Mouse (Mus musculus): ENCODE data around the gene Nupl1. TPM values are rescaled to one million over a fixed set of nuclear protein-coding genes. Genes with fewer than 3 reads are reported as not detected.

The Nupl1 gene
- polyA plus RNA-seq, 1 experiment from 2014 or later: not detected

DNA sequence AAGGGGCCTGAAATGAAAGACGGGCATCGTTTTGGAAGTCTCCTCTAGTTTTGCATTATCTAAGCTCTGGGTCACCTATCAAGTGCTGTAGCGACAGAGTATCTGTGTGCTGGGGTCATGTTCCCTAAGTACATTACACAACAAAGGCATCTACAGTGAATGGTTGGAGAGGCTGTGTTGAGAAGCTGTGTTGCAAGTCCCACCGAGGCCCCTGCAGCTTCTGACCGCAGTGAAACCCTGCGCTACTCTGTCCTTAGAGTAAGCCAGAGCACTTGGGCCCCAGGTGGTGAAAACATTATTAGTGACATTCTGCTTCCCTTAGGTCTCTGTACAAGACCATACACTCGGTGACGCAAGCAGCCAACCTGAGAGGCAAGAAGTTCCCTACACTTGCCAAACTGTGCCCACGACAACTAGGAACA, 74.8 kb downstream of the Nupl1 start:
- peaks cover 20% of the 10 kb centered on the region for H3K4me1 ChIP-seq
- H3K27me3 ChIP-seq (ENCODE audit: low read depth, poor library complexity, severe bottlenecking): peaks cover 72% of the 10 kb centered on the region
- WGBS: 33% methylated on average over 9 of the region's 9 CpGs
- H3K9me3 ChIP-seq (replicated peaks): no peaks in the 10 kb centered on the region
- DNase-seq (ENCODE audit: low spot score): peak; percentile 52
- no peak overlapping the region for H3K27ac ChIP-seq
- peak overlapping the region; percentile 78 for H3K4me3 ChIP-seq
- no peaks in the 10 kb centered on the region for H3K36me3 ChIP-seq

GRCm38 (mm10) chr14:60172286-60173055, 78.8 kb downstream of the Nupl1 start:
- Histone ChIP-seq H3K4me1 (peaks cover 16% of the 10 kb centered on the region), H3K27ac (no peak overlapping the region), H3K27me3 (ENCODE audit: low read depth, poor library complexity, severe bottlenecking) (peaks cover 38% of the 10 kb centered on the region), H3K4me3 (no peak overlapping the region), H3K9me3 (replicated peaks) (no peaks in the 10 kb centered on the region), H3K36me3 (no peaks in the 10 kb centered on the region)
- WGBS: 75% methylated on average over 12 of the region's 12 CpGs
- no peak for DNase-seq (ENCODE audit: low spot score)

DNA sequence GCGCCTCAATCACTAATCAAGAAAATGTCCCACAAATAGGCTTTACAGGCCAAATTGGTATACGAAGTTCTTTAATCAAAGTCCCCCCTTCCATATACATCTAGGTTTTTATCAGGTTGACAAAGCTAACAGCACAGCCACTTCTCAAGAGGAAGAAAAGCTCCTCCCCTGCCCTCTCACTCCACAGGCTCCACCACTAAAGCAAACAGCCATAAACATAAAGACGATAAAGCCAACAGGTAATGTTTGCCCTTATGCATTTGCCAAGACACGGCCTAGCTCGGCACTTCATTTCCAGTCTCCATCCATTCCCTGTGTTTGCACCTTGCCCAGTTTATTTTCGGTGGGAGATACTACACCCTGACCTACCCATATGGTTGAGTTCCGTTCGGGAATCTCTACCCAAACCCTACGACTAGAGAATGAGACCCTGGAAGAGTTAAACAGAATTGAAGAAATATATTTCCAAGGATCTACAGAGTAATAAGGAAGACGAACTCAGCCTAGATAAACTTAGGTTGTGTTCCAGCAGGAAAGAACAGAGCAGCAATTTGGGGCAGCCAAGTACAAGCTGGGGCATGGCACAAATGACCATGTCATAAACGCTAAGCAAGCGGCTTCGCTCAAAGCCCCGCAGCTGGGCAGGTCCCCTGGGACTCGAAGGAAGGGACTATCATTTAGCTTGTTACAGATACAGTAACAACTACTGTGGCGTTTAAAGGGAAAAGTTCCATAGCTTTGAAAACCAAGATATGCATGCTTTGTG, 80.2 kb downstream of the Nupl1 start:
- Histone ChIP-seq H3K4me1 (0 out of 2 replicates have a peak, but pooled peaks cover 5% of the 10 kb centered on the region), H3K27me3 (ENCODE audit: low read depth, poor library complexity, severe bottlenecking) (peaks cover 24% of the 10 kb centered on the region), H3K4me3 (no peak overlapping the region), H3K27ac (no peak overlapping the region), H3K9me3 (replicated peaks) (no peaks in the 10 kb centered on the region), H3K36me3 (no peaks in the 10 kb centered on the region)
- WGBS: 71% methylated on average over 16 of the region's 16 CpGs
- DNase-seq (ENCODE audit: low spot score): no peak

DNA sequence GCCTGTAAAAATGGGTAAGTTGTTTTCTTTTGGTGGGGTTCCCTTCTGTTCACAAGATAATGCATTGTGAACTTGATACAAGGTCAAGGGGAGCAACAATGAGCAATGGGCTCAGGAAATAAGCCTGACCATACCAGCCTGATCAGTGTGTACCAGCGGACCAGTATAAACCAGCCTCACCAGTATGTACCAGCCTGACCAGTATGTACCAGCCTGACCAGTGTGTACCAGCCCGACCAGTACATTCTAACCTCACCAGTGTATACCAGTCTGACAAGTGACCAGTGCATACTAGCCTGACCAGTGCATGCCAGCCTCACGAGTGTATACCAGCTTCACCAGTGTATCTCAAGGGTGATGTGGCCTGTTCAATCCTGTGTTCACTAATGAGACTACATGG, 87.9 kb downstream of the Nupl1 start:
- no peak for DNase-seq (ENCODE audit: low spot score)
- H3K27ac ChIP-seq: no peak overlapping the region
- no peaks in the 10 kb centered on the region for H3K9me3 ChIP-seq (replicated peaks)
- H3K4me3 ChIP-seq: no peak overlapping the region
- 95% methylated on average over 3 of the region's 3 CpGs for WGBS
- H3K27me3 ChIP-seq (ENCODE audit: low read depth, poor library complexity, severe bottlenecking): no peaks in the 10 kb centered on the region
- no peaks in the 10 kb centered on the region for H3K36me3 ChIP-seq
- no peaks in the 10 kb centered on the region for H3K4me1 ChIP-seq

- no peak overlapping the region for H3K27ac ChIP-seq
- 87% methylated on average over 11 of the region's 11 CpGs for WGBS
These were observed 98.9 kb downstream of the Nupl1 start for GRCm38 (mm10) chr14:60152373-60152772.

DNA sequence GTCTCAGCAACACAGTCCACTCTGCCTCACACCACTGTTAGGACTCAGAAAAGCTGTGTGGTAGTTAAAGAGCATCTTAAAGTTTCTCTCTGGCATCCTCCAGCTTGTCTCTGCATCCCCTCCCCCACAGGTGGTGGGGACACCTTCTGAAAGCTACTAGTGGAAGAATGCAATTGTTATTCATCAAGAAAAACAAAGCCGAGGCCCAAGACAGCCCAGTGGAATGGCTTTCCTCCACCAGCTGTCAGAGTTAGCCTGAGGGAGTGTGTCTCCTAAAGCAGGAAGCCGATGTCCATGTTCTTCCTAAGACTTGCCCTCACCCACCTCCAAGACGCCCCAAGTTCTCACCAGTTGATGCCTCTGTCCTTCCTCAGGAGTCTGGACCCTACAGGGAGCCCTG, 102.3 kb downstream of the Nupl1 start:
- DNase-seq (ENCODE audit: low spot score): no peak
- no peaks in the 10 kb centered on the region for H3K9me3 ChIP-seq (replicated peaks)
- no peaks in the 10 kb centered on the region for H3K27me3 ChIP-seq (ENCODE audit: low read depth, poor library complexity, severe bottlenecking)
- no peak overlapping the region for H3K4me3 ChIP-seq
- H3K27ac ChIP-seq: no peak overlapping the region
- no peaks in the 10 kb centered on the region for H3K4me1 ChIP-seq
- WGBS: 40% methylated on average over 3 of the region's 3 CpGs
- no peaks in the 10 kb centered on the region for H3K36me3 ChIP-seq

More at GRCm38 (mm10) chr14:60152373-60152772, 98.9 kb downstream of the Nupl1 start:
- H3K9me3 ChIP-seq (replicated peaks): no peaks in the 10 kb centered on the region
- no peak overlapping the region for H3K4me3 ChIP-seq
- H3K36me3 ChIP-seq: no peaks in the 10 kb centered on the region
- H3K4me1 ChIP-seq: no peaks in the 10 kb centered on the region
- no peak for DNase-seq (ENCODE audit: low spot score)
- no peaks in the 10 kb centered on the region for H3K27me3 ChIP-seq (ENCODE audit: low read depth, poor library complexity, severe bottlenecking)

DNA sequence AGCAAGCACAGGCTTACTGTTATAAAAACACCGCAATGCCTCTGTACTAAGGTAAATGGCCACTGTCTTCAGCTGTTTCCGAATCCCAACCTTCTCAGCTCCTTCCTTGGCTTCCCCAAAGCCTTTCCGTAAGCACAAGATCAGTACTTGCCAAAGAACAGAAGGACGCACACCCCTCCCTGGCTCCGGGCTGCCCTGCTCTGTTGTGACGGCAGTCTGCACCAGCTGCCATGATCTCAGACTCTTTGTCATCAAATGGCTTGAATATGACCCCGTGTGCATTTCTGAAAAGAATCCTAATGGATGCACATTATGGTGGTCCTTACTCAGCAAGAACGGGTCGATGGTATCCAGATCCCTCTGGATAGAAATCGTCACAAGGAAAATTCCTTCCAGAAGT, 108.0 kb downstream of the Nupl1 start:
- Histone ChIP-seq H3K27ac (no peak overlapping the region), H3K27me3 (ENCODE audit: low read depth, poor library complexity, severe bottlenecking) (no peaks in the 10 kb centered on the region), H3K4me1 (no peaks in the 10 kb centered on the region), H3K9me3 (replicated peaks) (no peaks in the 10 kb centered on the region), H3K36me3 (no peaks in the 10 kb centered on the region), H3K4me3 (no peak overlapping the region)
- 88% methylated on average over 10 of the region's 10 CpGs for WGBS
- no peak for DNase-seq (ENCODE audit: low spot score)

DNA sequence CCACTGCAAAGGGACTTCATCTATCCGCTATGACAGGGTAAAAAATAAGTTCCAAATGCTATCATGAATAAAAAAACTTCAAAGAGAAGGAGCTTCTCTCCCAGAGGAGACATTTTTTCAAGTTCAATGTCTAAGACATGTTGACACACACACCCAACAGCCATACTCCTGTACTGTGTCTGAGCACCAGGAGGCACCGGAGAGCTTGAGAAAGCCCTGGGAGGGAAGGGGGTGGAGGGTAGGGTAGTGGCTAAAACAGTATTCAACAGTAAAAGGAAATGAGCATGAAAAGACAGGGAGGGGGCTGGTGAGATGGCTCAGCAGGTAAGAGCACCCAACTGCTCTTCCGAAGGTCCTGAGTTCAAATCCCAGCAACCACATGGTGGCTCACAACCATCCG, 112.9 kb downstream of the Nupl1 start:
- DNase-seq (ENCODE audit: low spot score): no peak
- no peaks in the 10 kb centered on the region for H3K4me1 ChIP-seq
- H3K4me3 ChIP-seq: no peak overlapping the region
- no peak overlapping the region for H3K27ac ChIP-seq
- H3K36me3 ChIP-seq: no peaks in the 10 kb centered on the region
- no peaks in the 10 kb centered on the region for H3K9me3 ChIP-seq (replicated peaks)
- 87% methylated on average over 4 of the region's 4 CpGs for WGBS
- no peaks in the 10 kb centered on the region for H3K27me3 ChIP-seq (ENCODE audit: low read depth, poor library complexity, severe bottlenecking)

GRCm38 (mm10) chr14:60137812-60138211, 113.4 kb downstream of the Nupl1 start:
- DNase-seq (ENCODE audit: low spot score): no peak
- H3K27me3 ChIP-seq (ENCODE audit: low read depth, poor library complexity, severe bottlenecking): no peaks in the 10 kb centered on the region
- 82% methylated on average over 6 of the region's 6 CpGs for WGBS

DNA sequence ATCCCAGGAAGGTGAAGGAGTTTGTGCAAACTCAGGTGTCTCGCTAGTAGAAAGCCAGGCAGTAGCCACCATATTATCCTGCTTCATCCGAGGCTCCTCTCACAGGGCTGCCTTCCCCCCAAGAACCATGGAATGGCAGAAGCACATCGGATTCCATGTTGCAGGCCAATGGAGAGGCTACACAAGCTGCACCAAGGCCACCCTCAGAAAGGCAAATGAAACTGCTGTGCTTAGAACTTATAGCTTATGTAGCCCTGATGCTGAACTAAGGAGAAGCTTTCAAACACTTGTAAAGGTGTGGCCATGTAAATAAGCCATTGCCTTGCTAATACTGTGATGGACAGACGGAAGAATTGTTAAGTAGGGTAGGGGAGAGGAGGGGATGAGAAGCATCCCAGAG, 115.4 kb downstream of the Nupl1 start:
- H3K36me3 ChIP-seq: no peaks in the 10 kb centered on the region
- H3K4me3 ChIP-seq: no peak overlapping the region
- no peaks in the 10 kb centered on the region for H3K4me1 ChIP-seq
- no peak overlapping the region for H3K27ac ChIP-seq
- H3K27me3 ChIP-seq (ENCODE audit: low read depth, poor library complexity, severe bottlenecking): no peaks in the 10 kb centered on the region
- no peak for DNase-seq (ENCODE audit: low spot score)
- no peaks in the 10 kb centered on the region for H3K9me3 ChIP-seq (replicated peaks)
- 83% methylated on average over 4 of the region's 4 CpGs for WGBS

More at GRCm38 (mm10) chr14:60137812-60138211, 113.4 kb downstream of the Nupl1 start:
- Histone ChIP-seq H3K4me3 (no peak overlapping the region), H3K4me1 (no peaks in the 10 kb centered on the region), H3K9me3 (replicated peaks) (no peaks in the 10 kb centered on the region), H3K27ac (no peak overlapping the region), H3K36me3 (no peaks in the 10 kb centered on the region)

DNA sequence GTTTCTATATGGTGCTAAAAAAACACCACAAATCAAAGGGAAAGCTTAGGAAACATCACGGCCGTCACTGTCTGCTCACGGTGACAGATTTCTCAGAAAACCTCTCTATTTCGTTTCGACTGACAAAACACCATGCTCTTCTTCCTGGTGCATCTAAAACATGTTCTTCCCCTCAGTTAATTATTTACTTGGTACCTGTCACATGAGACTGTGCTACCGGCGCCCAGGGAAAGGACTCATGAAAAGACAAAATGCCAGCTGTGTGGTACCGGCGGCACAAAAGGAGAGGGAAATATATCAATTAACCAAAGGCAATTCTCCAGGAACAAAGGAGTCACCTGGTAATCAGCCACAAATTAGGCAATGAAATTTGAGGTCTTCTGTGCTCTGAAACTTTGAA, 116.5 kb downstream of the Nupl1 start:
- Histone ChIP-seq H3K4me3 (no peak overlapping the region), H3K9me3 (replicated peaks) (no peaks in the 10 kb centered on the region), H3K27me3 (ENCODE audit: low read depth, poor library complexity, severe bottlenecking) (no peaks in the 10 kb centered on the region), H3K4me1 (no peaks in the 10 kb centered on the region), H3K36me3 (no peaks in the 10 kb centered on the region), H3K27ac (no peak overlapping the region)
- WGBS: 85% methylated on average over 9 of the region's 9 CpGs
- DNase-seq (ENCODE audit: low spot score): no peak

Measured in limb, embryonic 10.5 days (tissue).